Mouse (Mus musculus): ENCODE results near the gene Klrk1.
"Not testable (repeated sequence)": the region's sequence is repeated elsewhere in the genome, so short reads cannot be mapped to it uniquely, and the experiment has no call there.

The Klrk1 gene

DNA sequence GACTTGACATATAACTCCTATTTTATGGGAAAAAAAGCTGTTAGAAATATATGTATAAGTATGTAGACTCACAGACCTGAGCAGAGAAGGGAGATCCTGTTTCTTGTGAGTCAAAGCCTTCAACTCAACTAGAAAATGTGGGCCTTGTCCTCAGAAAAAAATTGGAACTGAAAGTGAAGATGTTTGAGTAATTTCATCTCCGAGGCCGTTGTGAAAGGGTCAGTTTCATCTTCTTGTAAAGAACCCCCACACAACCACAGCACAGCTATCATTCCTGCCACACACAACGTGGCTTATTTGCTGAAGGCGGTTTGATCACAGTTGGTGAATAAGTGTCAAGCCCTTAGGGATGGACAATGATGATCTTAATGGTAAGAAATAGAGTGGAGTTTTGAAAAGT, at the start of gene Klrk1:
Klrk1 (minus strand) TSS at position 130 of the 400 bp plus-strand sequence.
- DNase-seq (ENCODE audit: low spot score) = no peak

DNA sequence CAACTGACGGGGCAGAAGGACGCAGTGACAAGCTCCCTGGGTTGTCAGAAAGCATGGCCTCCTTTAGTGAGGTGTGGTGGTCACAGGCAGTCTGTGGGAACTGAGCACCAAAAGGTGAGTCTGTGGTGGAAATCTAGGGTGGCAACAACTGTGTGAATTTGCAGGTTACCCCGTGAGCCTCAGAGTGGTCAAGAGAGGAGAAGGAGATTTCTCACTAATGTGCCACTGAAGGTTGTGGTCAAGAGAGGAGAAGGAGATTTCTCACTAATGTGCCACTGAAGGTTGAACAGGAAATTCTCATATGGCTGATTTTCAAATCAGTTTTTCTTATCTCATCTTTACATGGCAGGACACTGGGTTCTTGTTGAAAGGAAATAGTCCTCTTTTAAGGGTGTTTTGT, 37.6 kb upstream of the Klrk1 start:
- DNase-seq (ENCODE audit: low spot score) = not testable (repeated sequence)

DNA sequence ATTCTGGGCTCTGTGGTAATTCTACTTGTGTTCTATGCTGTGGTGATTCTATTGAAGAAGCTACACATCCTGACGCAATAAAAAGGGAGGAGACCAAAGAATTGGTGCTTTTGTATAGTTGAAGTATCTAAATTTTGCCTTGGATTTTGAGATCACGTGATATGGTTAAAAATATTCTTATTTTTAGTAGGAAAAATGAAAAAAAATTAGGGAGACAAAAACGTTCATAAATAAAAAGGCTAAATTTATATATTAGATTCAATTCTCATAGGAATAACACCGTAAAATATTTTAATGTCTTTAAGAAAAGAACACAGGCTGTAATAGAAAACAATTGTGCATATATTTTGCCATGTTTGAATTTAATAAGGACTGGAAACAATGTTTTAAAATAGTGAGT, 36.9 kb upstream of the Klrk1 start, which contains the start of gene Klrc2:
Klrc2 (minus strand) TSS at position 101 of the 400 bp plus-strand sequence.
- not testable (repeated sequence) for DNase-seq (ENCODE audit: low spot score)

DNA sequence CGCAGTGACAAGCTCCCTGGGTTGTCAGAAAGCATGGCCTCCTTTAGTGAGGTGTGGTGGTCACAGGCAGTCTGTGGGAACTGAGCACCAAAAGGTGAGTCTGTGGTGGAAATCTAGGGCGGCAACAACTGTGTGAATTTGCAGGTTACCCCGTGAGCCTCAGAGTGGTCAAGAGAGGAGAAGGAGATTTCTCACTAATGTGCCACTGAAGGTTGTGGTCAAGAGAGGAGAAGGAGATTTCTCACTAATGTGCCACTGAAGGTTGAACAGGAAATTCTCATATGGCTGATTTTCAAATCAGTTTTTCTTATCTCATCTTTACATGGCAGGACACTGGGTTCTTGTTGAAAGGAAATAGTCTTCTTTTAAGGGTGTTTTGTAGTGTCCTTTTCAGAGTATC, 20.4 kb upstream of the Klrk1 start:
- not testable (repeated sequence) for DNase-seq (ENCODE audit: low spot score)

DNA sequence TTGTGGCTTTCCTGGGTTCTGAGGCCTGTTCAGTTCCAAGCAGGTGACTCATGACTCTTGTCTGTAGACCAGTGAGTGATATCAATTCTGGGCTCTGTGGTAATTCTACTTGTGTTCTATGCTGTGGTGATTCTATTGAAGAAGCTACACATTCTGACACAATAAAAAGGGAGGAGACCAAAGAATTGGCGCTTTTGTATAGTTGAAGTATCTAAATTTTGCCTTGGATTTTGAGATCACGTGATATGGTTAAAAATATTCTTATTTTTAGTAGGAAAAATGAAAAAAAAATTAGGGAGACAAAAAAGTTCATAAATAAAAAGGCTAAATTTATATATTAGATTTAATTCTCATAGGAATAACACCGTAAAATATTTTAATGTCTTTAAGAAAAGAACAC, 19.6 kb upstream of the Klrk1 start, which contains the start of gene Klrc3:
Klrc3 (minus strand) TSS at position 101 of the 400 bp plus-strand sequence.
- DNase-seq (ENCODE audit: low spot score) = not testable (repeated sequence)

DNA sequence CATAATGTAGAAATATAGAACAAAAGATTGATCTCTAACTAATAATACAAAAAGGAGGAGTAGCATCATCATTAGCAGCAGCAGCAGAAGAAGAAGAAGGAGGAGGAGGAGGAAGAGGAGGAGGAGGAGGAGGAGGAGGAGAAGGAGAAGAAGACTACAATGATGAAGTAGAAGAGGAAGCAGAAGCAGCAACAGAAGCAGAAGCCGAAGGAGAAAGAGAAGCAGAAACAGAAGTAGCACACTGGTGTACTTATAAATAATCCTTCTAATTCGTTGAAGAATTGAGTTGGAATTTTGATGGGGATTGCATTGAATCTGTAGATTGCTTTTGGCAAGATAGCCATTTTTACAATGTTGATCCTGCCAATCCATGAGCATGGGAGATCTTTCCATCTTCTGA, 7.4 kb upstream of the Klrk1 start:
- DNase-seq (ENCODE audit: low spot score) = not testable (repeated sequence)

DNA sequence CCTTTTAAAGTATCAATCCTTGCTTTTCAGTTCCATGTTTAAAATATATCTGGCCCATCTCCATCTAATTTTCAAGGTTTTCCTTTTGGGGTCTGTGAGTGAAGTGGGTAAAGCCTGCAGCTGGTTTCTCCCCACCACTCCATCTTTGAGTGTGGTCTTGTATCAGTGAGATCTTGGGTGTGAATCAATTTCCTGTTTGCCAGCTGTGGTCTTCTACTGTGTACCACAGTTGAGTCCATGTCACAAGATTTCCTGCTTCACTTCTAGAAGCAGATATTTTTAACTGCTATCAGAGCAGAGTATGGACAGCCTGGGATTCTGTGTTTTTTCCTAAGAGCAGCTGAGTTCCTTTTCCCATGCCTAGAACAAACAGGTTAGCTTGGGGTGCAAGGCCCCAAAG, 15.3 kb downstream of the Klrk1 start:
- DNase-seq (ENCODE audit: low spot score) = no peak

DNA sequence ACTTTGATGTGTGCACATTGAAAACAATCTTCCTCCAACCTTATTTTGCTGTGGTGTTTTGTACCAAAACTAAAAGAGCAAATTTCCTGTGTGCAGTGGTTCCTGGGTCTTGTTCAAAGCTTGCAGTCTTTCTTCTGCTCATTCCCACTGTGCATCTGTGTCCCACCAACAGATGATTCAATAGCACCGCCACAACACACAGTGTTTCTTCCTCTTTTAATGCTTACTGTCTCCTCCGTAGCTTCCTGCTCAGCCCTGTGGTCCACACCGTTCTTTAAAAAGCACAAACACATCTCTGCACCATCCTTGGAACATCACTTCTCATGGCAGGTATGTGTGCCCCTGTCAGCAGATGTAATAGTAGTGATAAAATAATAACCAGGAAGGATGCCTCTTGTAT, 32.2 kb downstream of the Klrk1 start, which contains the start of gene Klrd1:
Klrd1 (plus strand) TSS at position 275 of the 400 bp plus-strand sequence.
- DNase-seq (ENCODE audit: low spot score) = no peak

DNA sequence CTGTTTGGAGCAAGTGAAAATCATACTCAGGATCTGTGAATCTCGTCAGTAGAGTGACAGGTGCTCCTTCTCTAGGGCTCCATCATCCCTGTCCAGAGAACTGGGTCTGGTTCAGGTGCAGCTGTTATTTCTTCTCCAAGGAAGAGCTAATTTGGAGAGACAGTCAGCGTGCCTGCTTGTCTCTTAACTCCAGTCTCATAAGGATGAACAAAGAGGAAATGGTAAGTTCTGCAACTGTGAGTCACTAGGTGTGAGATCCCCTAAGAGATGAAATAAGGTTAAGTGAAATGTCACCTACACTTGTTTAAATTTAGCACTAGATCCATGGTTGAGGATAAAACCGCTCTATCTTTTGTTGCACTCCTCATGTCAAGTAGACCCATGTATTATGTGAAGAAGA, 40.6 kb downstream of the Klrk1 start:
- DNase-seq (ENCODE audit: low spot score) = no peak

DNA sequence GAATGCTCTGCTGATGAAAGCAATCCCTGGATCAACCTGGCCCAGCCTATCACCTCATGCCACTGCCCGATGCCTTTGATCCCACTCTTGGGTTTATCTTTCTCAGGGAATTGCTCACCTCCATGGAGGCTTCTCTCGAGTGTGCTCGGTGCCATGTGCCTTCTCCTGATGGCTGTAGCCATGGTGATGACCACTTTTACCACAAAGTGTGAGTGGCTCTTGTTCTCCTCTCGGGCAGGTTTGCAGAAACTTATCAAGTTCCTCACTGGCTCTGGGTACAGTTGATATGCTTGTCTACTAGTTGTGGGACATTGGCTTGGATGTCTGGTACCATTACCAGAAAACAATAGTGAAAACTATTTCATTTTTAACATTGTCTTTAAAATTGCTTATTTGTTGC, 41.8 kb downstream of the Klrk1 start:
- no peak for DNase-seq (ENCODE audit: low spot score)

DNA sequence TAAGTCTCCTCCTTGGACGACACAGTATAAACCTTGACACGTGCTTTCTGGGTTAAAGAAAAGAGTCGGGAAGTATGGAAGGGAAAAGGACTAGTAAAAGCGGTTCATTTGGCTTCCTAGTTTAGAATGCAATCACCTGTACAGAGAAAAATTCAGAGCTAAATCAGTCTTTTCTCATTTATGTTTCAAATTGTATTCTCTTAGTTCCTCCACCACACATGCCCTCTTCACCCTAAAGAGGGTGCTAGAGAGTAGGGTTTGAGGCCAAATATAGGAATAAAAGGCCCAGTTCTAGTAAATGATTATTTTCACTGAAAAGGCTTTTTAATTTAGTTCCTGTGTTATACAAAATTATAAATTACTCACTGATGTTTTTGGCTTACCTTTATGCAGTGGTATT, 42.4 kb downstream of the Klrk1 start:
- DNase-seq (ENCODE audit: low spot score) = no peak

DNA sequence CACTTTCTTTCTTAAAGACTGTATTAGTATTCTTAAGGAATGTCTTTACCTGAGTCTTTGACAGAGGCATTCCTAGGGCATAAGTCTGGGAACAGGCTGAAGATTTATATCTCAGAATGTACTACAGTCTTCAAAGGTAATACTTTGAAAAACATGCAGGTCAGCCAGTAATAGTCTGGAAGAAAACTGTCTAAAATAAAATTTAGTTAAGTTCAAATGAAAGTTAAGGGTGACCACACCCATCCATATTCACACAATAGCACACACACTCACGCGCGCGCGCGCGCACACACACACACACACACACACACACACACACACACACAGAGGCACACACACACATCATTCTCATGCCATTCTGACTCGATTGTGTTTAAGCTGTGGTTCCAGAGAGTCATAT, 46.1 kb downstream of the Klrk1 start, which contains the start of gene Klre1:
Klre1 (plus strand) TSS at position 301 of the 400 bp plus-strand sequence.
- DNase-seq (ENCODE audit: low spot score) = no peak

DNA sequence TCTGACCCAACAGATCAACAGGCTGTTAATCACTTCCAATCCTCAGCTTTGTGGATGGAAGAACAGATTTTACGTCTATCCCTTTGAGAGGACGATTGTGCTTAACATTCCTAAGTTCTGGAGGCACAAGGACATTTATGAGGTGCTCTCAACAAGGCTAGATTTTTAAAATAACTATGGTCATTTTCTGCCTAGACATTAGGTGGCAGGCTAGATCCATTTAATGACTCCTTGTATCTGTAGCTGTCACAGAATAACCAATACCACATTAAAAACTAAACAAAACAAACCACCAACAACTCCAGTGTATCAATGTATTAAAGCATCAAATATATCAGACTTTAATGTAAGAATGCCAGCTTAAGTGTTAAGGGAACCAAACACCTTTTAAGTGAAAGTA, 48.3 kb downstream of the Klrk1 start:
- no peak for DNase-seq (ENCODE audit: low spot score)

DNA sequence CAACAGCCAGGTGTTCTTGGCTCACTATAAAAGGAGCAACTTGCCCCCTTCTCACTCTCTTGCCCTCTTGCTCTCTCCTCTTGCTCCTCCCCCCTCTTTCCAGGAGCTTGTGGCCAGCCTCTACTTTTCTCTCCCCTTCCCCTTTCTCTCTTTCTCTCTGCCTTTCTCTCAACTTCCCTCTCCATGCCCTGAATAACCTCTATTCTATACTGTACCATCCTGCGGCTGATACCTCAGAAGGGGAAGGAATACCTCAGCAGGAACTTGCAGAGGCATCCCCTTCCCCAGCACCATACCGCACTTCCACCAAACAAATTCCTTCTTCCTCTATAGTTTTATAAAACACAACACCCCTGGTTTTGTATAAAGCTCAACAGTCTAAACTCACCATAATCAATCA, 58.4 kb downstream of the Klrk1 start:
- no peak for DNase-seq (ENCODE audit: low spot score)
